Mouse (Mus musculus): ENCODE results near the gene Gpc4. TPM values are rescaled to one million over a fixed set of nuclear protein-coding genes. Genes with fewer than 3 reads are reported as not detected.

Gene Gpc4
- polyA plus RNA-seq, 1 experiment from 2014 or later, result 42.2 TPM

Other genes with a start within 250 kb of the Gpc4 start
- not detected in 2 replicates for gene 1700080O16Rik, start 192.5 kb downstream of the Gpc4 start, polyA plus RNA-seq (2015; fragmentation: Nextera tagmentation; extraction: Ambion mirVana)

Measured in heart, embryonic 13.5 days (tissue).